Mouse (Mus musculus) hindbrain, embryonic 16.5 days (tissue): ENCODE measurements at regions not wholly inside any gene's neighbourhood (a gene's known extent, or its start where the extent isn't known, plus 50 kb on each side); places are given as distances from the start of the nearest gene placed in this dataset.

Experiments
- ATAC-seq: fragments of 200-750 bp; cut with Nextera tagmentation; 2 replicates; pipeline ENCODE4 v1.8.0; 2017; ENCODE audit warnings: moderate TSS enrichment, moderate library complexity
- H3K27ac ChIP-seq: fragments of 300-500 bp; sonication (generic); 2 replicates; pipeline ENCODE4 v1.5.1; 2014; ENCODE audit warnings: low read depth, mild to moderate bottlenecking, control low read depth, low read length, moderate library complexity
- H3K27me3 ChIP-seq: fragments of 300-500 bp; sonication (generic); replicated peaks from 2 replicates; pipeline ENCODE4 v1.6.1; 2014; ENCODE audit warnings: low read length; ENCODE audit not compliant: control insufficient read depth, insufficient read depth
- H3K36me3 ChIP-seq: fragments of 300-500 bp; sonication (generic); 2 replicates; pipeline ENCODE4 v1.6.1; 2014; ENCODE audit warnings: mild to moderate bottlenecking, low read length, moderate library complexity, mixed read lengths; ENCODE audit not compliant: control insufficient read depth, insufficient read depth
- H3K4me1 ChIP-seq: fragments of 300-500 bp; sonication (generic); 2 replicates; pipeline ENCODE4 v1.6.1; 2014; ENCODE audit warnings: low read depth, low read length; ENCODE audit not compliant: control insufficient read depth, insufficient read depth
- H3K4me2 ChIP-seq: fragments of 300-500 bp; sonication (generic); 2 replicates; pipeline ENCODE4 v1.6.1; 2014; ENCODE audit warnings: mild to moderate bottlenecking, low read length, control low read depth, moderate library complexity
- H3K4me3 ChIP-seq: fragments of 300-500 bp; sonication (generic); 2 replicates; pipeline ENCODE4 v1.5.1; 2014; ENCODE audit warnings: mild to moderate bottlenecking, low read length, control low read depth, moderate library complexity
- H3K9ac ChIP-seq: fragments of 300-500 bp; sonication (generic); 2 replicates; pipeline ENCODE4 v1.6.1; 2014; ENCODE audit warnings: low read depth, mild to moderate bottlenecking, control low read depth, low read length, moderate library complexity
- H3K9me3 ChIP-seq: fragments of 300-500 bp; sonication (generic); 2 replicates; pipeline ENCODE4 v1.6.1; 2014; ENCODE audit warnings: mild to moderate bottlenecking, low read length, moderate library complexity; ENCODE audit not compliant: control insufficient read depth
- whole genome bisulfite sequencing: fragments of 180-500 bp; shearing (Covaris S2); extraction: QIAGEN DNeasy Blood & Tissue Kit; methylation state at CpG from one replicate; pipeline ENCODE4 v1.1.7; 2014; 5-methylcytosine and 5-hydroxymethylcytosine counted together

DNA sequence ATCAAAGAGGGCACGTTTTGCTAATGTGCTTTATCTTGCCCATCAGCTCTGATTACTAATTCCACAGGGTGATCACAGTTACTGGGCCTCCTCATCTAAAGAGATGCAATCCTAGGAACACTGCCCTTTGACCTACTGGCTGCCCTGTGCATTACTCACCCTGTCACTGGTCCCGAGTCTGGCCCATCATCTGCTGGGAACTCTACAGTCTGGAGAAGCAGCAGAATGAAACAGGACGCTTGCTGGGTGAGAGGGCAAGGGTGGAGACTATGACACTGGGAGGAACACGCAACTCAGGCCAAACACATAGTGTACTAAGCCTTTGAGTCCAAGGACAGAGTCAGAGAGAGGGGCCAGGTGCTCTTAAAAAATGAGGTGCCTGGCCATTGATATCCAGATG, 263.8 kb downstream of the Ets1 start:
- Histone ChIP-seq H3K4me3 (no peak overlapping the region), H3K27ac (no peak overlapping the region), H3K4me1 (no peaks in the 10 kb centered on the region), H3K27me3 (no peaks in the 10 kb centered on the region), H3K9me3 (no peaks in the 10 kb centered on the region), H3K9ac (no peak overlapping the region), H3K4me2 (no peak overlapping the region), H3K36me3 (no peaks in the 10 kb centered on the region)
- ATAC-seq: no peak
- 42% methylated on average over 4 of the region's 4 CpGs for WGBS

DNA sequence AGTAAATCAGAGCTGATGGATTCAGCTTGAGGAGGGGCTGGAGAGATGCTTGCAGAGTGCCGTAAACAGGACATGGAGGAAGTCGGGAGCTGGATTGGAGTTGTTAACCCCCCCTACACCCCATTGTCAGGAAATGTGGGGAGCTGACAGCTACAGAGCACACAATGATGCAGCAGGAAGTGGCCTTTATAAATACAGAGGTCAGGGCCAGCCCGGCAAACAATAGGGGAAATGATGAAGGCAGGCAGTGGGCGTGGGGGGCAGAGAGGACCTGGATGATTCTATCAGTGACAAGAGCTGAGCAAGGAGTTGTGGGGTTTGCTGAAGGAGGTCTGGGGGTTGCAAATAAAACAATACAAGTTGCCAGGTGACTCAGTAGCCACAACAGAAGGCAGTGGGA, 265.3 kb downstream of the Ets1 start:
- H3K4me2 ChIP-seq: no peak overlapping the region
- no peaks in the 10 kb centered on the region for H3K36me3 ChIP-seq
- H3K9ac ChIP-seq: no peak overlapping the region
- H3K9me3 ChIP-seq: no peaks in the 10 kb centered on the region
- H3K27me3 ChIP-seq: no peaks in the 10 kb centered on the region
- H3K4me1 ChIP-seq: no peaks in the 10 kb centered on the region
- no peak overlapping the region for H3K4me3 ChIP-seq
- no peak overlapping the region for H3K27ac ChIP-seq
- 25% methylated on average over 4 of the region's 4 CpGs for WGBS
- no peak for ATAC-seq

GRCm38 (mm10) chr9:32906233-32906872, 270.3 kb downstream of the Ets1 start:
- Histone ChIP-seq H3K4me3 (no peak overlapping the region), H3K36me3 (no peaks in the 10 kb centered on the region), H3K4me1 (no peaks in the 10 kb centered on the region), H3K27ac (no peak overlapping the region), H3K4me2 (no peak overlapping the region), H3K9me3 (no peaks in the 10 kb centered on the region), H3K27me3 (no peaks in the 10 kb centered on the region), H3K9ac (no peak overlapping the region)
- ATAC-seq: no peak
- WGBS: 82% methylated on average over 8 of the region's 8 CpGs

- 87% methylated on average over 7 of the region's 7 CpGs for WGBS
- no peak for ATAC-seq
Measured at GRCm38 (mm10) chr9:32910641-32911040, 274.6 kb downstream of the Ets1 start.

GRCm38 (mm10) chr9:32915633-32916032, 279.6 kb downstream of the Ets1 start:
- Histone ChIP-seq H3K4me1 (no peaks in the 10 kb centered on the region), H3K9ac (no peak overlapping the region), H3K27ac (no peak overlapping the region), H3K4me2 (no peak overlapping the region), H3K27me3 (no peaks in the 10 kb centered on the region), H3K4me3 (no peak overlapping the region), H3K9me3 (no peaks in the 10 kb centered on the region), H3K36me3 (no peaks in the 10 kb centered on the region)
- WGBS: 89% methylated on average over 3 of the region's 3 CpGs
- ATAC-seq: no peak

More at GRCm38 (mm10) chr9:32910641-32911040, 274.6 kb downstream of the Ets1 start:
- Histone ChIP-seq H3K4me2 (no peak overlapping the region), H3K36me3 (no peaks in the 10 kb centered on the region), H3K9me3 (no peaks in the 10 kb centered on the region), H3K9ac (no peak overlapping the region), H3K27me3 (no peaks in the 10 kb centered on the region), H3K4me3 (no peak overlapping the region), H3K4me1 (no peaks in the 10 kb centered on the region), H3K27ac (no peak overlapping the region)

DNA sequence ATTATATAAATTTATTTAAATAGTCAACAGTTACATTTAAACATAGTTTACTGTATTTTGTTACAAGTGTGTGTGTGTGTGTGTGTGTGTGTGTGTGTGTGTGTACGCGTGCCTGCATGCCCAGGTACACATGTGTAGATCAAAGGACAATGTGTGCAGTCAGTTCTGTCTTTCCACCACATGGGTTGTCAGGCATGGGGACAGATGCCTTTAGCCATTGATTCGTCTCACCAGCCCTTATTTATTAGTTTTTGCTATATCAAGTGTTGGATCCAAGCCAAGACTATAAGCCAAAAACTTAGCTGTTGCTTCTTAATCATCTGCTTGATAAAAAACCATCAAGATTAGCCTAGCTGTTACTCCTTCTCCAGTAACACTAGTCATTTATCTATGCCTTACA, 280.7 kb downstream of the Ets1 start:
- ATAC-seq: no peak
- no peaks in the 10 kb centered on the region for H3K27me3 ChIP-seq
- 86% methylated on average over 3 of the region's 3 CpGs for WGBS
- H3K27ac ChIP-seq: no peak overlapping the region
- no peaks in the 10 kb centered on the region for H3K9me3 ChIP-seq
- H3K36me3 ChIP-seq: no peaks in the 10 kb centered on the region
- H3K4me1 ChIP-seq: no peaks in the 10 kb centered on the region
- H3K4me2 ChIP-seq: no peak overlapping the region
- no peak overlapping the region for H3K4me3 ChIP-seq
- H3K9ac ChIP-seq: no peak overlapping the region

GRCm38 (mm10) chr9:32923925-32924324, 287.9 kb downstream of the Ets1 start:
- no peak for ATAC-seq
- H3K27ac ChIP-seq: no peak overlapping the region
- H3K36me3 ChIP-seq: no peaks in the 10 kb centered on the region
- H3K4me1 ChIP-seq: no peaks in the 10 kb centered on the region
- H3K4me2 ChIP-seq: no peak overlapping the region
- no peak overlapping the region for H3K4me3 ChIP-seq
- no peaks in the 10 kb centered on the region for H3K9me3 ChIP-seq
- no peak overlapping the region for H3K9ac ChIP-seq
- no peaks in the 10 kb centered on the region for H3K27me3 ChIP-seq

- no peaks in the 10 kb centered on the region for H3K36me3 ChIP-seq
- no peak overlapping the region for H3K4me3 ChIP-seq
- H3K27me3 ChIP-seq: no peaks in the 10 kb centered on the region
- H3K4me2 ChIP-seq: no peak overlapping the region
- H3K9ac ChIP-seq: no peak overlapping the region
- no peak for ATAC-seq
- H3K27ac ChIP-seq: no peak overlapping the region
- H3K4me1 ChIP-seq: no peaks in the 10 kb centered on the region
- 93% methylated on average over 7 of the region's 7 CpGs for WGBS
- no peaks in the 10 kb centered on the region for H3K9me3 ChIP-seq
Measured at GRCm38 (mm10) chr9:32924333-32924886, 288.4 kb downstream of the Ets1 start.

DNA sequence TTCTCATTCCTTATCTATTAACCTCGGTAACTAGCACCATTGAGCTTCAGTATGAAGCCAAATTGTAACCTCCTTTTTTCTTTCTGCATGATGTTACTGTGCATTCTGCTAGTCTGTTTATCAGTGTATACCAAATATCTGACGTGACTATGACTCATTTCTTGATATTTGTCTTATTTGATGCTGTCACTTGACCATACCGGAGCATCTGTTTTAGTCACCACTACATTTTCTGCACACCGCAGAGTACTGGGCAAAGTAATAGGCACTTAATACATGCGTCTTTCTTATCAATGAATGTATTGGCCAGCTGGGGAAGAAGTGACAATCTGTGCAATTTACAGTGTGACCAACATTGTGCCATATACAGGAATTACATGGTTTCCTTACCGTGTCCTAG, 289.0 kb downstream of the Ets1 start:
- H3K27ac ChIP-seq: no peak overlapping the region
- no peak for ATAC-seq
- 89% methylated on average over 6 of the region's 6 CpGs for WGBS

More for the DNA sequence above, 289.0 kb downstream of the Ets1 start:
- H3K9ac ChIP-seq: no peak overlapping the region
- no peaks in the 10 kb centered on the region for H3K9me3 ChIP-seq
- H3K4me2 ChIP-seq: no peak overlapping the region
- H3K4me1 ChIP-seq: no peaks in the 10 kb centered on the region
- no peak overlapping the region for H3K4me3 ChIP-seq
- H3K27me3 ChIP-seq: no peaks in the 10 kb centered on the region
- no peaks in the 10 kb centered on the region for H3K36me3 ChIP-seq
